Mouse (Mus musculus) mature B cell (primary cell): ENCODE data around the gene D10Wsu102e.
"Not testable (repeated sequence)": the region's sequence is repeated elsewhere in the genome, so short reads cannot be mapped to it uniquely, and the experiment has no call there.

ENCODE experiments used
- in situ Hi-C: fragments of 300-500 bp; cut with MboI; formaldehyde crosslinking; loops from 2 replicates; pipeline ENCODE4 v1.14.3; 2019

D10Wsu102e gene

DNA sequence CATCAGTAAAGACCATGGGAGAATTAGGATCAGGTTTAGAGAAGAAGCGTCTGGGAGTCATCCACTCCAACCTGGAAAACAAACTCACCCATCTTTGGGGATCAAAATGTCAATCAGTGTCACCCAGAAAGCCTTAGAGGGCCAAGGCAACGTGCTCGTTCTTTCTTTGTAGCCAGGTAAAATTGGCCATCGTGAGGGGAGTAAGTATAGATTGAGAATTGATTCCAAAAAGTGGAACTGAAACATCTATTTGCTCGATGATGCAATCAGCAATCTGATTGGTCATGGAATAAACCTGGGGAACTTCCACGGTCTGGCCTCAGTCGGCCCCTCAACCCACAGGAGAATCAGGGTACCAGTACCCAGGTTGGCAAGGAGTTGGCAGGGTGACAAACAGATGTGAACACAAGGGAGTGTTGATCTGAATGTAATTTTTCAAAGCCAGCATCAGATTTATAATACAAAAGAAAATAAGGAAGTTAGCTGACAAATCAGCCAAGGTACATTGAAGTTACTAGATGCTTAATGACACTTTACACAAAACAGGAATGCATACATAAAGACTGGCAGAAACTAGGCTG, 25.4 kb downstream of the D10Wsu102e start:
- in situ Hi-C loops: no loop called here

DNA sequence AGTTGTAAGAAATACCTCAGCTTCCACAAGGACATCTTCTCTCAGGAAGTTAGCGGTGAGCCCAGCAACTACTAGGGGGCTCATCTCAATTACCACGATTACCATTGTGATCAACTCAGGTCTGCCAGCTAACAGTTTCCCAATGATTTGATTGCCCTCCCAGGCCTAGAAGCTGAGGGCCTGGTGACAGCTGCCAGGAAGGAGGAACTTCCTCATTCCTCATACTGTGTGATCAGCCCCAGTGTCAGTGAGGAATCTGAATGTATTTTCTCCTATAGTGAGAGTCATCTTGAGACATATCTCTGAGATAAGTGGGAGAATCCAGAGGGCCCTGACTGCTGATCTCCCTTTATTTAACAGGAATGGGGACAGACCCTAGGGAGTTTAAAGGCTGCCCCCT, 37.3 kb downstream of the D10Wsu102e start:
- in situ Hi-C loops: no loop called here

DNA sequence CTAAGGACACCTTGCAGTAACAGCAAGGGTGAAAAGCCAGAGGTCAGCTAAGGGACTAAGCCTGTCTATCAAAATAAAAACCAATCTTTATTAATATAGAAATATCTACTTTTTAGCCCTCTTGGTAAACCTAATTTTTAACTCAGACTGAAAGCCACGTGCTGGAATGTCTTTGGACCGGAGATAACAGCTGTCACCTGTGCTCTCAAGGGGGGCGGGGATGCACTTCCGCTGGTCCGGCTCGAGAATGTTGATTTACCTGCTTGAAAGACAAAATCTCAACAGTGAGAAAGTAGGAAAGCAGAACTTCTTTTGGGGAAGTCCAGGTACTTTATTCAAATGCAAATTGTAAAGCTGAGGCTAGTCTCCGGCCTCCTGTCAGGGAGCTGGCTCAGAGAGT, 40.9 kb downstream of the D10Wsu102e start:
- in situ Hi-C loops: not testable (repeated sequence)

DNA sequence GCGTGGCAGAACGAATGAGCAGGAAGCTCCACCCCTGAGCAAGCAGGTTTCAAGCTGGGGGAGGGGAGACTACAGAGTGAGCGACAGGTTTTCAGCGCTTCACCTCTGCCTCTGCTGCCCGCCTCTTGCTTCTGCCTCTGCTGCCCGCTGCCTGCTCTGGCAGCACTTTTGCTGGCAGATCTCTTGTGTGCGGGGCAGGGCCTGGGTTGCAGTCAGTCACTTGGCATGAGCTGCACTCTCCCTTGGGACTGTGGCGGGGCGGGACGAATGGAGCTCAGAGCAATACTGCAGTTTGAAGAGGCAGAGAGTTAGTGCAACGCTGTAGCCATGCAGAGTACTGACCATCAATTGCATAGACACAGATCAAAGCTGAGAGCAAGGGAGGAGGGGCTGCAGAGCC, 45.0 kb downstream of the D10Wsu102e start:
- in situ Hi-C loops: no loop called here

DNA sequence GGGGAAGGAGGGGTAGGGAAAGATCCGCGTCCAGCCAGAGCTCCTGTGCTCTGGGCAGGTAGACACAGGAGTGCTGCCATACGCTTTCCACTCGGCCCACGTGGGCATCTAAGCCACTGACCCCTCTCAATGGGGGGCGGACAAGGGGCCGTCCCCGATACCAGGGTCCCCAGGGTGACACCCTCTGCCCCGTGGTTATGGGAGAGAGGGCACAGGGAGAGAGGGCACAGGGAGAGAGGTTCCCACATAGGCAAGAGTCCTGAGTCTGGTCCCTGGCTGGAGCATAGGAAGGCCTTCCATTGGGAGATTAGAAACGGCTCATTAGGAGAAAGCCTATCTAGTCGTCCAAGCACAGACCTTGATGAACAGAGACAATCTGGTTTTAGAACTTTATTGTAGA, 45.7 kb downstream of the D10Wsu102e start:
- in situ Hi-C loops: no loop called here

DNA sequence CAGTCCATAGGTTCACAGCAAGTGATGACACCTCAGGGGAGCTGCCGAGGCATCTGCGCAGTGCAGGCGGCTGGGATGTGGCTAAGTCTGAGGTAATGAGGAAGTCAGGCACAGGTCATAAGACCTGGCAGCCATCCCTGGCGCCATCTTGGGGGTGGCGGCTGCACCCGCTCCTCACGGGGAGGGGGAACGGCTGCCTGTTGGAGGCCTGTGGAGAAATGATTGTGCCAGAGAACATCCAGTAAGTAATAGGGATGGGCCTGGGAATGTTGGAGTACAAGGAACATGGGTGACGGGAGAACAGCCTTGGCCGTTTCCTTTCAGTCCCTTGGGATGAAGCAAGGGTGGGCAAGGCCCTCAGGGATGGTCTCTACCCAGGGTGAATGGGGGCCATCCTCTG, 47.1 kb downstream of the D10Wsu102e start:
- in situ Hi-C loops: no loop called here

DNA sequence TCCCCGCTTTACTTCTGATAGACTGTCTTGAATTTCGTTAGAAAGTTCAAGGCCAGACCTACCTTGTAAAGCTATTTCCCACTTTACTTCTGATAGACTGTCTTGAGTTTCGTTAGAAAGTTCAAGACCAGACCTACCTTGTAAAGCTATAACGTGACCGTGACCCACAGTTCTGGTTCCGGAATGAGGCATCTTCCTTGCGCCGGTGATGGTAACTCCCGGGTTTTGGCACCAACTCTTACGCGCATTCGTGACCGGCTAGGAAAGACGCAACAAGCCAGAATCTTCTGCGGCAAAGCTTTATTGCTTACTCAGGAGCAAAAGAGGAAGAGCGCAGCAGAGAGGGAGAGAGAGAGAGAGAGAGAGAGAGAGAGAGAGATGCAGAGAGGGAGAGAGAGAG, 58.4 kb downstream of the D10Wsu102e start:
- in situ Hi-C loops: not testable (repeated sequence)

DNA sequence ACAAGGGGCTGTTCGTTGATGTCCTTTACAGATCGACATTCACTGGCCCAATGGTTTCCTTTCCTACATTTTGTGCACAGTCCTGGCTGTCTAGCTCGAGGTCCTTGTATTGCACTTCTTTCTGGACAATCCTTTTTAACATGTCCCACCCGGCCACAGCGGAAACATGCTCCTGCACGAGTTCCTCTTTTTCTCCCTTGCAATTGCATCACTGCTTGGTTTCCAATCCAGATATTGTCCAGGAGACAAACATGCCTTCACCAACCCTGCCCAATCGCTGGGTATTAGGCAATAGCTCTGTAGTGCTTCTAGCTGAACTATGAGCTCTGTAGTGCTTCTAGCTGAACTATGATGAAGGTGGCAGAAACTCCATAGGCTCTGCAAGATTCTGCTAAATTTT, 88.6 kb downstream of the D10Wsu102e start:
- in situ Hi-C loops: no loop called here

DNA sequence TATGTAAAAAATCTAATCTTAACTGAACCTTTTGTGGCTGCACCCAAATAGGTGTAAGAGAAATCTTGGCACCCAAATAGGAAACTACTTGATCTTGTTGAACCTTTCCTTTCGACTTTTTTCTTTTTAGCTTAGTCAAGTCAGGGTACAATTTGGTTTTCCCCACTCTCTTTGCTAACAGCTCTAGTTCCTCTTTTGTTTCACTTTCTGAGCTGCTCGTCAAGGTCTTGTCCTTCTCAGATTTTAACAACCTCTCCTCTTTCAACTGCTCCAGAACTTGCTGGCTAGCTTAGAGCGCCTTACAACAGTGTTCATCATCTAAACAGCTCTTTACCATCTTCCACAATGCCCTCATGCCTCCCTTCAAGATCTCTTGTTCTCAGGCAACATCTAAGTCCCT, 97.5 kb downstream of the D10Wsu102e start:
- in situ Hi-C loops: no loop called here

DNA sequence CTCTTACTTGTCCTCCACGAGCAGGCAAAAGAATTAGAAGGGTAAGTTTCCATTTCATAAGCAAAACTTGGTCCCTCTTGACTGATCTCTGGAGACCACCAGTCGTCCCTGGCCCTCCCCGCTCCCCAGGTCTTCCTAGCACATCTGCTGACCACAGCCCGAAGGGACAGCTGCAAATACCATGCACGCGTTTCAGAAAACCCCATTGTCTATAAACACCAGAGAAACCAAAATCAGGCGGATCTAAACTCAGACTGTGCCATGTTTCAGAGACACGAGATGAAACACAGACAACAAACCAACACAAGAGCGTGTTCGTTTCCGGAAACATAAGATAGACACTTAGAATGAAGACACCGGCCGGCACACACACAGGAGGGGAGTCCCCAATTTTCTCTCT, 115.2 kb downstream of the D10Wsu102e start:
- in situ Hi-C loops: no loop called here

DNA sequence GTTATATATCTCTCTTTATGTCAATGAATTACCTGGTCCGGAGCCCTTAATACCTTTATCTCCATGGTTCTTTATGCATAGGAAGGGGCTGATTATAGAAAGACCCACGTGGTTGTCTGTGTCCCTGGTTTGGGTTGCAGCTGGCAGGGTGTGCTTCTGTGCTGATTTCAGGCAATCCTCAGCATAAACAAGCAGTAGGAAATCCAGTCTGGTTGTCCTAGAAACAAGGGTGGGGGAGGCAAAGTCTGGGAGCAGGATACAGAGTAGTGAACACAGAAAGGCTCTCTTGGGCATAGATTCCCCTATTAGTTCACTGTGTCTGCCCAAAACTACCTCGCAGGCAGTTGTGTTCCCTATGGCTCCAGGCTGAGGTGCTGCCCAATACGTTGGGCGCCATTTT, 117.3 kb downstream of the D10Wsu102e start:
- in situ Hi-C loops: no loop called here

DNA sequence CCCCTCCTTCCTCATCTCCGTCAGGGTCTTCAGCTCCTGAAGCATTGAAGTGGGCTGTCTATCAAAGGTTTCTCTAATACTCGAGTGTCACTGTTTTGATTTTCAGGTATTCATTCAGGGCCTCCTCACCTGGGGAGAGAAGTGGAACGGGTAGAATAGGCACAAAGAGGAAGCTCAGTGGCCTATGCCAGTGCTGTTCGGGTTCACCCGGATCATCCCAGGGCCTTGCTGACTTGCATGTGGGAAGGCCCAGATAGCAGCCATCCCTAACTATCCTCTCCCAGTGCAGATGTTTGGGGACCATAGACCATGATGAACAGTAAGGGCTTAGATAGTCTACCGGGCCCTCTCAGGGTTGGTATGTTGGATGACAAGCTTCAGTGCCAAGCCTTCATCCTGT, 130.5 kb downstream of the D10Wsu102e start:
- in situ Hi-C loops: no loop called here

DNA sequence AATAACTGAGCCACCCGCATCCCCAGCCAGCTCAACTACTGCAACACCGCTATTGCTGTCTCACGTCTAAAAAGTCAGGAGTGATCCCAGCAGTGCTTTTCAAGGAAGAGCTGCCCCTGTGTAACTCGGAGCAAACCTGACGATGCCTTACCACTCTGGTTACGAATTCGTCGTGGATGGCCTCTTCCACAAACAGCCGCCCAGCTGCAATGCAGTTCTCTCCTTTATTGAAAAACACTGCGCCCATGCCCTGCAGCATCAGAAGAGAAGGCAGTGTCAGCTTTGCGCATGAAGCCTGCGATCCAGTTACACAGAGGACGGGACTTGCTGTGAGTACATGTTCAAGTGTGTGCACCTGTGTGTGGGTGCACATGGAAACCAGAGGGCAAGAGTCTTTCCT, 137.3 kb downstream of the D10Wsu102e start:
- in situ Hi-C loops: no loop called here

DNA sequence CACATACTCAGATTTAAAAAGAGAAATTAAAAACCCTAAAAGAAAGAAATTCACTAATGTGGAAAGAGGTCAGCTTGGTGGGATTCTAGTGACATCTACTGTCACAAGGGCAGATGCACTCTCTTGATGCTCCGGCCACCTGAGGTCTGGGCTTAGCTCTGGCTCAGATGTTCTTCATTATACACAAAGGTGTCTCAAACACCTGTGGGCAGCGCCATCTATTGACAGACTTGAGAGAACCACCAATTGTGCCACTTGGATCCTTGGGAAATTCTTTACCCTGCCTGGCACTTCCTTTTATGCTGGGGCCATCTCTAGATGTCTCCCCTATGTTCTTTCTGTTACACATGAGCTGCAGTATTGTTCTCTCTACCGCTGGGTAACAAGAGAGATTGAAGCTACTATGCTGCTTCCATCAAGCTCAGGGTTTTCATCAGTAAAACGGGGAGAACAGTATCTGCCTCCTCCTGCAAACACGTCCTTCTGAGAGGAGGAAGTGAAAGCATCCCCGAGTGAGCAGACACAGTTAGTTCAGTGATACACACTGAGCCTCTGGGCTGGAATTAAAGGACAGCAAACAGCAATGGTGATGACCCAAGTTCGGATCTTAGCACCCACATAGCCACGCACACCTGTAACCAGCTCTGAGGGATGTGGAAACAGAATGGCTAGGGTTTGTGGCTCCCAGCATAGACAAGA, 149.1 kb downstream of the D10Wsu102e start:
- in situ Hi-C loops: loop anchor here (10.0 kb wide), 1 partner anchor 604 kb away; no protein-coding TSS in a partner anchor

DNA sequence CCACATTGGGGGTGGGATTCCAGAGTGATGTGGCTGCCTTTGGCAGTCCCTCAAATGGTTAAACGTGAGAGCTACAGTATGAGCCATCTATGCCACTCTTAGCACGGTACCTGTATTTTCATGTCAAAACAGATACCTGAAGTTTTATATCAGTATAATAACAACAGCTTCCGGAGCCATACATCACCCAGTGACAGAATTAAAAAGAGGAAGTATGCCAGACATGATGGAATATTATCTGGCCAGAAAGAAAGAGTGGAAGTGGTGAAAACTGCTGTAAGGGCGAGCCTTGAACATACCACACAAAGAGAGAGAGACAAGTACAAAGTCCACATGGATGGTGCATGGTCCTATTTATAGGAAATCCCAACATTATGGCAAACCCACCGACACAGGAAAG, 151.3 kb downstream of the D10Wsu102e start:
- in situ Hi-C loops: no loop called here

DNA sequence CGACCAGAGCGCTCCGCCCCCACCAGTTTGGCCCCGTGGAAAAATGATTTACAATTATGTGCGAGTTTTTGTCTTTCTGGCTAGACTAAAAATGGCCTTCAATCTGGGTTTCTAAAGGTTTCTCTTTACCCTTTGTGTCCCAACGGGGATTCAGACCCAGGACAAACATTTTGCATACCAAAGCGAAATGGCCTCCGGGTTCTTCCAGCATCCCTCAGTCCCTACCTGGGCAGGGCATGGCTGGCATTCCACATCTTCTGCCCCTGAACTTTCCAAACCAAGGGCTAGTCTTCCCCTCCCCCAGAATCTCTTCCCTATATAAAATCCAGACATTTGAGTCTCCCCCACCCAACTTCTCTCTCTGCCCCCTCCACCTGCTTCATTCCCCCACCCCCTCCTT, 153.7 kb downstream of the D10Wsu102e start:
- in situ Hi-C loops: no loop called here

DNA sequence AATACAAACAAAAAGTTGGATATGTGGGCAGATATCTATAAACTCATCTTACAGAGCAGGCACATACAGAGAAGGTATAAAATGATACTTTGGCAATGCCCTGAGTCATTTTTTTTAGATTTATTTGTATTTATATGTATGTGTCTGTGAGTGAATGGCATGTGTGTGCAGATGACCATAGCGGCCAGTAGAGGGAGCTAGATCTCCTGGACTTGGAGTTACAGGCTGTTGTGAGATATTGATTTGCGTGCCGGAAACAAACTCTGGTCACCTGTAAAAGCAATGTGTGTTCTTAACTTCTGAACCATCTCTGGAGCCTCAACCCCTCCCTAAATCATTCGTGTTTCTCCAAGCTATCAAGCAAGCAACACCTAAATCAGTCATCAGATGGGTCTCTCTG, 161.0 kb downstream of the D10Wsu102e start:
- in situ Hi-C loops: no loop called here

DNA sequence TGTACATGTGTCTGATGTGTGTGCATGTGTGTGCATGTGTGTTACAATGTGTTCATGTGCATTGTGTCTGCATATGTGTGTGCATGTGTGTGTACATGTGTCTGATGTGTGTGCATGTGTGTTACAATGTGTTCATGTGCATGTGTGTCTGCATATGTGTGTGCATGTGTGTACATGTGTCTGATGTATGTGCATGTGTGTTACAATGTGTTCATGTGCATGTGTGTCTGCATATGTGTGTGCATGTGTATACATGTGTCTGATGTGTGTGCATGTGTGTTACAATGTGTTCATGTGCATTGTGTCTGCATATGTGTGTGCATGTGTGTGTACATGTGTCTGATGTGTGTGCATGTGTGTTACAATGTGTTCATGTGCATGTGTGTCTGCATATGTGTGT, 164.2 kb downstream of the D10Wsu102e start:
- in situ Hi-C loops: not testable (repeated sequence)

DNA sequence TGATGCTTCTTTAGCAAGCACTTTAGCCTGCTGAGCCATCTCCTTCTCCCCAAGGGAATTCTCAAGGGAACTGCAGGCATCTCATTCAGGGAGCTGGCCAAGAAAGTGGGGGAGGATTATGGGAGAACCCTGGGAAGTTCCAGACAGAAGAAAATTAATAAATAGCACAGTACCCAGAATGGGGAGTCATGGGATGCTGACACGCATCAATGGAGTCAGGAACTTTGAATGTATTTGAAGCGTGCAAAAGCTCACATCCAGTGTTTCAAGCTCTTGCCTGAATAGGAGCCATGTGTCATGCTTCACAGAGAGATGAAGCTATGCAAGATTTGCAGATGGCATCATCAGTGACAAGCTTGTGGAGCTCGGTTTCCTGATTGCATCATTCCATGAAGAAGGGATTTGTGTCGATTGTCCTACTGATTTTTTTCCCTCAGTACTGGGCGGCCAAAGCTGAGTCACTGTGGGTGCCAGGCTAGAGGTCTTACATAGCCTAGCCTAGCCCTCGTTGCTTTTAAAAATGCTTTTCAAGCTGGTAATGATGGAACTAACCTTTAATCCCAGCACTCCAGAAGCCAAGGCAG, 170.5 kb downstream of the D10Wsu102e start:
- in situ Hi-C loops: no loop called here

DNA sequence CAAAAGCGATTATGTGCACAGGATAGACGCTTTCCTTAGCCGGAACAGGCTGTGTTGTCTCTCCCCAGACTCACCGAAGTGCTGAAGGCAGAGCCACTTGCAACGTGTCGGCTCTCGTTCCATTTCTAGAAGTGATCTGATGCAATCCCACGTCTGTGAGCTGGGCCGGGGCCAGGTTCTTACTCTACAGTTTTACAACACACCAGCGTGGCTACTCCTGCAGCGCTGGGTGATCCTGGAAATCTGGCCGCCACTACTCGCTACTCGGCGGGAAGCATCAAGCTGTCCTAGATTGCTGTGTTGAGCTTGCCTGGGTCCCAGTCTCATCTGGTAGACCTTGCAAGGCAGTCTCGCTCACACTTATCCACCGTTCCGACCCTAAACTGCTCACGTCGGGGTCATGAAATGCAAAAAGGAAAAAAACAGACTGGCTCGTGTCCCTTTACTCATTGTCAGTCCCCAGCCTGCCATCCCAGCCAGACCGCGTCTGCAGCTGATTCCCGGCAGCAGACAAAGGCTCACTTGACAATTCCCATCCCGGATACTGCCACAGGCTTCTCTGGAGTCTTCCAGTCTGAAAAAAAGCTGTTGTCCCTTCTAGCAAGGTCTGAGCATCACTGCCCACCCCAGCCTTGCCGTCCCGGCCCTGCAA, 173.4 kb downstream of the D10Wsu102e start:
- in situ Hi-C loops: no loop called here

DNA sequence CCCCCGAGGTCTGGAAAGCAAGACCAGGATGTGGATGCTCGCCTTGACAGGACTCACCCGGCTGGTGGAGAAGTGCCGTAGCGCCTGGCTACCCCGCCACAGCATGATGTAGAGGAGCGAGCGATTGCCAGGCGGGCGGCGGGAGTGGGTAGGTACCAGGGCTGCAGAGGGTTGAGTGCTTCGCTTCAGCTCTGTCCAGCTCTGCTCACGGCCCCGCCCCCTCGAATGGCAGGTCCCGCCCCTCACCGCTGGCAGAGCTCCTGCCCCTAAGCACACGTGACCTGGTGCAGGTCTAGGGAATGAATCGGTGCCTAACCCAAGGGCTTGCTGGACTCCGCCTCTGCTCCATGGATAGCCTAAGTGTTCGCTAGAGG, 173.9 kb downstream of the D10Wsu102e start, which contains the start of gene Aldh1l2:
Aldh1l2 (minus strand) TSS at position 231 of the 374 bp plus-strand sequence.
- in situ Hi-C loops: no loop called here

DNA sequence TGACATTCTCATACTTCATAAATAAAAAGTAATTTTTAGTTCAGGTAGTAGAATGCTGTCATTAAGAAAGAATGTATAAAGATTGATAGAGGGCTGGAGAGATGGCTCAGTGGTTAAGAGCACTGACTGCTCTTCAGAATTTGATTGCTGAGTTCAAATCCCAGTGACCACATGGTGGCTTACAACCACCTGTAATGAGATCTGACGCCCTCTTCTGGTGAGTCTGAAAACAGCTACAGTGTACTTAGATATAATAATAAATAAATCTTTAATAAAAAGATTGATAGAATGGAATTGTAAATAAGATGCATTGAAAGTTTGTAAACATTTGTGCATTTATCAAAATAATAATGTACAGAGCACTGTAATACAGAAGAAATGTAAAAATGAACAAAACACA, 176.4 kb downstream of the D10Wsu102e start:
- in situ Hi-C loops: no loop called here
